Mouse (Mus musculus) olfactory bulb, adult 2 months (tissue): Measurements from ENCODE around the gene Mid1.

ENCODE experiments used
- CTCF ChIP-seq: fragments of 200-500 bp; IDR thresholded peaks from 2 replicates; pipeline ENCODE4 v1.5.1; 2012; ENCODE audit warnings: low read depth, mild to moderate bottlenecking, low read length, moderate library complexity; ENCODE audit not compliant: insufficient read depth
- POLR2A ChIP-seq: fragments of 200-500 bp; IDR thresholded peaks from 2 replicates; pipeline ENCODE4 v1.6.1; 2012; ENCODE audit warnings: mild to moderate bottlenecking, low read depth, low read length, moderate library complexity; ENCODE audit not compliant: insufficient read depth

GRCm38 (mm10) chrX:169882220-169882609 is 197.2 kb downstream of the Mid1 start:
- TF ChIP-seq POLR2A (no peak), CTCF (no peak)
